ENCODE assay signal across 21 mouse cellular contexts in the genomic region with DNA sequence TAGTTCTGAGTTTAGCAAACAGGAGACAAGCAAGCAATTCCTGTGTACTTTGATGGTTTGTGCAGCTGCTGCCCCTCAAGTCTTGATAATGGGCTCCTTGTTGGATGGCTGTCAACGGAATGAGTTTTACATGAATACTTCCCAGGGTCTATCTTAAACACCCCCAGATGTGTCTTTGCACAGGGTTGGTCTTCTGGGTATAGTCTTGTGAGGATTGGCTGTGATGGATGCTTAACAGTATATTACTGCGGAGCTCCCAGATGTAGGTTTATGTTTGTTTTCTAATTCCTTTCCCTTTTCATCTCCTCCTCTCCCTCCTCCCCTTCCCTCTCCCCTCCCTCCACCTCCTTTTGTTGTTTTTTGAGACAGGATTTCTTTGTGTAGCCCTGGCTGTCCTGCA.
"Had no signal": no experiment of that assay in that cellular context is flagged by ENCODE, and none has a peak within 500 bp of the region (broad histone marks: within the 10 kb centered on the region; RNA-seq: fewer than 3 reads in every experiment).

No protein-coding gene starts in this region.

- H3K4me1 ChIP-seq: stomach, embryonic 15.5 days had no signal

- ATAC-seq: intestine, embryonic 16.5 days; lung, postnatal 0 days had no signal

- H3K9me3 ChIP-seq: limb, embryonic 12.5 days; midbrain, embryonic 10.5 days; neural tube, embryonic 13.5 days; stomach, embryonic 15.5 days had no signal

- H3K9ac ChIP-seq: limb, embryonic 12.5 days; liver, embryonic 14.5 days; liver, postnatal 0 days; lung, embryonic 14.5 days; neural tube, embryonic 13.5 days; stomach, embryonic 15.5 days had no signal

- H3K27me3 ChIP-seq: limb, embryonic 12.5 days; neural tube, embryonic 13.5 days; stomach, embryonic 15.5 days had no signal

- H3K4me3 ChIP-seq: layer of hippocampus, adult 2 months; limb, embryonic 12.5 days; midbrain, embryonic 10.5 days; neural tube, embryonic 13.5 days; stomach, embryonic 15.5 days had no signal

- H3K4me2 ChIP-seq: limb, embryonic 12.5 days; liver, embryonic 11.5 days; lung, embryonic 14.5 days; neural tube, embryonic 13.5 days; stomach, embryonic 15.5 days had no signal

- H3K36me3 ChIP-seq: limb, embryonic 12.5 days; midbrain, embryonic 10.5 days; neural tube, embryonic 13.5 days had no signal

- DNase-seq: kidney, adult 18-20 months; kidney, adult 9 months; kidney, postnatal 14 days; layer of hippocampus, adult 9-11 months; liver, postnatal 0 days; lung, embryonic 14.5 days; midbrain, embryonic 14.5 days; right cerebral cortex, adult 18-20 months; right cerebral cortex, postnatal 14 days; spleen, adult 18-20 months; thymus, postnatal 25 days had no signal

- H3K27ac ChIP-seq: layer of hippocampus, adult 2 months; limb, embryonic 12.5 days; liver, embryonic 14.5 days; macrophage; midbrain, embryonic 10.5 days; neural tube, embryonic 13.5 days; stomach, embryonic 15.5 days had no signal
